Mouse (Mus musculus) myocyte (in vitro differentiated cells): ENCODE data around the gene Rftn1. TPM values are rescaled to one million over a fixed set of nuclear protein-coding genes. Genes with fewer than 3 reads are reported as not detected.

ENCODE experiments used
- H3K27me3 ChIP-seq: one replicate; pipeline ENCODE4 v1.6.1; 2011; ENCODE audit not compliant: control insufficient read depth, insufficient read depth, insufficient read length
- H3K36me3 ChIP-seq: one replicate; pipeline ENCODE4 v1.6.1; 2011; ENCODE audit not compliant: control insufficient read depth, insufficient read depth
- H3K4me2 ChIP-seq: one replicate; pipeline ENCODE4 v1.6.1; 2011; ENCODE audit warnings: low read depth, control low read depth
- H3K4me3 ChIP-seq: one replicate; pipeline ENCODE4 v1.5.1; 2011; ENCODE audit warnings: mild to moderate bottlenecking, control low read depth, moderate library complexity
- H3K79me2 ChIP-seq: one replicate; pipeline ENCODE4 v1.6.1; 2011; ENCODE audit not compliant: control insufficient read depth, insufficient read depth
- H3ac ChIP-seq: one replicate; pipeline ENCODE4 v1.6.1; 2011; ENCODE audit not compliant: control insufficient read depth, insufficient read length
- CEBPB ChIP-seq: IDR thresholded peaks from 2 replicates; pipeline ENCODE4 v1.6.1; 2011; ENCODE audit warnings: mild to moderate bottlenecking, moderate library complexity; ENCODE audit not compliant: poor library complexity, insufficient read depth, severe bottlenecking
- E2F4 ChIP-seq: IDR thresholded peaks from one replicate; pipeline ENCODE4 v1.6.1; 2011; ENCODE audit warnings: mild to moderate bottlenecking, control low read depth, moderate library complexity; ENCODE audit not compliant: insufficient read depth
- MAX ChIP-seq: IDR thresholded peaks from one replicate; pipeline ENCODE4 v1.6.1; 2011; ENCODE audit warnings: low read depth, mild to moderate bottlenecking, control low read depth
- MYOD1 ChIP-seq, 3 experiments: IDR thresholded peaks; one replicate each; pipeline ENCODE4 v1.6.1; 2011; ENCODE audit warnings: control low read depth in 2 of 3, low read depth in 2 of 3, mild to moderate bottlenecking in 2 of 3, moderate library complexity in 1 of 3; ENCODE audit not compliant: insufficient read length in 2 of 3, control insufficient read depth in 1 of 3
- MYOG ChIP-seq, 3 experiments: IDR thresholded peaks; one replicate each; pipeline ENCODE4 v1.6.1; 2011; ENCODE audit warnings: control low read depth in 2 of 3, low read depth in 2 of 3, mild to moderate bottlenecking in 2 of 3; ENCODE audit not compliant: insufficient read length in 2 of 3, control insufficient read depth in 1 of 3, insufficient read depth in 1 of 3
- POLR2A ChIP-seq: IDR thresholded peaks from one replicate; pipeline ENCODE4 v1.6.1; 2011; ENCODE audit warnings: low read depth, mild to moderate bottlenecking, control low read depth, moderate library complexity; ENCODE audit not compliant: insufficient read length
- POLR2AphosphoS2 ChIP-seq: IDR thresholded peaks from one replicate; pipeline ENCODE4 v1.6.1; 2011; ENCODE audit warnings: low read depth, control low read depth; ENCODE audit not compliant: insufficient read length
- REST ChIP-seq: IDR thresholded peaks from one replicate; pipeline ENCODE4 v1.6.1; 2011; ENCODE audit warnings: mild to moderate bottlenecking, control low read depth, moderate library complexity; ENCODE audit not compliant: insufficient read depth, insufficient read length
- SRF ChIP-seq: IDR thresholded peaks from one replicate; pipeline ENCODE4 v1.6.1; 2011; ENCODE audit warnings: low read depth; ENCODE audit not compliant: control insufficient read depth, insufficient read length
- TCF12 ChIP-seq: IDR thresholded peaks from one replicate; pipeline ENCODE4 v1.6.1; 2011; ENCODE audit warnings: mild to moderate bottlenecking, control low read depth; ENCODE audit not compliant: poor library complexity, insufficient read depth, severe bottlenecking
- TCF3 ChIP-seq: IDR thresholded peaks from one replicate; pipeline ENCODE4 v1.6.1; 2011; ENCODE audit warnings: low read depth, control low read depth; ENCODE audit not compliant: insufficient read length
- USF1 ChIP-seq: IDR thresholded peaks from one replicate; pipeline ENCODE4 v1.6.1; 2011; ENCODE audit warnings: low read depth, mild to moderate bottlenecking, control low read depth, moderate library complexity
- polyA plus RNA-seq: library from polyadenylated mRNA; unstranded; fragments of >200 nt; fragmentation: generic; extraction: Trizol; gene quantifications from one replicate; pipeline ENCODE4 v1.2.1, GENCODE M21; 2012; ENCODE audit warnings: missing spikeins

Rftn1 gene
- polyA plus RNA-seq, 1 experiment = 0.40 TPM

GRCm38 (mm10) chr17:50060220-50060619 is 130.3 kb downstream of the Rftn1 start:
- Histone ChIP-seq H3ac (no peak overlapping the region), H3K4me2 (no peak overlapping the region), H3K27me3 (no peaks in the 10 kb centered on the region), H3K36me3 (no peaks in the 10 kb centered on the region), H3K79me2 (no peaks in the 10 kb centered on the region), H3K4me3 (no peak overlapping the region)
- peak in 1 of 3 experiments; percentile 13 for TF ChIP-seq MYOG (IDR thresholded peaks at IDR 0.05; ENCODE audit: control insufficient read depth in 1 of 3, insufficient read depth in 1 of 3, insufficient read length in 2 of 3, low read depth in 2 of 3)
- no peak for TF ChIP-seq POLR2AphosphoS2
- TF ChIP-seq POLR2A = no peak
- no peak for TF ChIP-seq REST

- Histone ChIP-seq H3ac (no peak overlapping the region), H3K79me2 (no peaks in the 10 kb centered on the region), H3K4me2 (no peak overlapping the region), H3K4me3 (no peak overlapping the region), H3K27me3 (no peaks in the 10 kb centered on the region), H3K36me3 (no peaks in the 10 kb centered on the region)
- TF ChIP-seq REST (no peak), POLR2AphosphoS2 (no peak), MYOD1 (IDR thresholded peaks at IDR 0.05; ENCODE audit: control insufficient read depth in 1 of 3, insufficient read length in 2 of 3, low read depth in 2 of 3) (no peak), TCF12 (no peak), TCF3 (no peak), MAX (no peak), MYOG (IDR thresholded peaks at IDR 0.05; ENCODE audit: control insufficient read depth in 1 of 3, insufficient read depth in 1 of 3, insufficient read length in 2 of 3, low read depth in 2 of 3) (no peak), CEBPB (no peak), E2F4 (no peak), USF1 (no peak), SRF (no peak), POLR2A (no peak)
Measured at GRCm38 (mm10) chr17:50059417-50059816, 131.1 kb downstream of the Rftn1 start.

- no peaks in the 10 kb centered on the region for H3K79me2 ChIP-seq
- H3K4me3 ChIP-seq = no peak overlapping the region
- no peak for TF ChIP-seq POLR2AphosphoS2
- no peak overlapping the region for H3ac ChIP-seq
- no peaks in the 10 kb centered on the region for H3K36me3 ChIP-seq
- no peak overlapping the region for H3K4me2 ChIP-seq
- H3K27me3 ChIP-seq = no peaks in the 10 kb centered on the region
Measured at GRCm38 (mm10) chr17:50055154-50055756, 135.2 kb downstream of the Rftn1 start.

- H3K4me2 ChIP-seq = no peak overlapping the region
- H3K4me3 ChIP-seq = no peak overlapping the region
- TF ChIP-seq POLR2AphosphoS2 = no peak
- no peak for TF ChIP-seq REST
- H3K79me2 ChIP-seq = no peaks in the 10 kb centered on the region
- H3ac ChIP-seq = no peak overlapping the region
- H3K36me3 ChIP-seq = no peaks in the 10 kb centered on the region
- no peaks in the 10 kb centered on the region for H3K27me3 ChIP-seq
Measured at GRCm38 (mm10) chr17:50054586-50054985, 135.9 kb downstream of the Rftn1 start.

- no peaks in the 10 kb centered on the region for H3K36me3 ChIP-seq
- H3ac ChIP-seq = no peak overlapping the region
- H3K4me2 ChIP-seq = no peak overlapping the region
- H3K27me3 ChIP-seq = no peaks in the 10 kb centered on the region
- TF ChIP-seq SRF = no peak
- no peak for TF ChIP-seq POLR2A
- TF ChIP-seq CEBPB = no peak
- TF ChIP-seq MYOG (IDR thresholded peaks at IDR 0.05; ENCODE audit: control insufficient read depth in 1 of 3, insufficient read depth in 1 of 3, insufficient read length in 2 of 3, low read depth in 2 of 3) = no peak
- no peak for TF ChIP-seq POLR2AphosphoS2
- TF ChIP-seq USF1 = no peak
- no peak for TF ChIP-seq MAX
- no peak for TF ChIP-seq MYOD1 (IDR thresholded peaks at IDR 0.05; ENCODE audit: control insufficient read depth in 1 of 3, insufficient read length in 2 of 3, low read depth in 2 of 3)
- TF ChIP-seq TCF12 = no peak
- no peak for TF ChIP-seq REST
- TF ChIP-seq TCF3 = no peak
- TF ChIP-seq E2F4 = no peak
- H3K79me2 ChIP-seq = no peaks in the 10 kb centered on the region
- no peak overlapping the region for H3K4me3 ChIP-seq
Measured at GRCm38 (mm10) chr17:50053961-50054360, 136.5 kb downstream of the Rftn1 start.
